Mouse (Mus musculus) lung, postnatal 0 days (tissue): ENCODE data around the gene Kars. TPM values are rescaled to one million over a fixed set of nuclear protein-coding genes. Genes with fewer than 3 reads are reported as not detected.

ENCODE experiments used
- ATAC-seq: fragments of 200-750 bp; cut with Nextera tagmentation; 2 replicates; pipeline ENCODE4 v1.8.0; 2017; ENCODE audit warnings: moderate library complexity
- DNase-seq: peaks from one replicate; pipeline ENCODE4 v3.0.0-alpha.2; 2016; ENCODE audit warnings: low spot score
- H3K27ac ChIP-seq: fragments of 300-500 bp; sonication (generic); 2 replicates; pipeline ENCODE4 v1.5.1; 2014; ENCODE audit warnings: antibody characterized with exemption, mild to moderate bottlenecking, low read length, mixed read lengths
- H3K27me3 ChIP-seq: fragments of 300-500 bp; sonication (generic); replicated peaks from 2 replicates; pipeline ENCODE4 v1.6.1; 2014; ENCODE audit warnings: low read length, mixed read lengths; ENCODE audit not compliant: insufficient read depth
- H3K36me3 ChIP-seq: fragments of 300-500 bp; sonication (generic); 2 replicates; pipeline ENCODE4 v1.6.1; 2014; ENCODE audit warnings: low read length, mixed read lengths; ENCODE audit not compliant: insufficient read depth
- H3K4me1 ChIP-seq: fragments of 300-500 bp; sonication (generic); 2 replicates; pipeline ENCODE4 v1.6.1; 2014; ENCODE audit warnings: antibody characterized with exemption, low read depth, low read length, mixed read lengths; ENCODE audit not compliant: insufficient read depth
- H3K4me2 ChIP-seq: fragments of 300-500 bp; sonication (generic); replicated peaks from 2 replicates; pipeline ENCODE4 v1.6.1; 2014; ENCODE audit warnings: low read depth, mild to moderate bottlenecking, low read length, moderate library complexity, mixed read lengths
- H3K4me3 ChIP-seq: fragments of 300-500 bp; sonication (generic); 2 replicates; pipeline ENCODE4 v1.5.1; 2014; ENCODE audit warnings: low read depth, low read length
- H3K9ac ChIP-seq: fragments of 300-500 bp; sonication (generic); replicated peaks from 2 replicates; pipeline ENCODE4 v1.6.1; 2014; ENCODE audit warnings: low read depth, mild to moderate bottlenecking
- H3K9me3 ChIP-seq: fragments of 300-500 bp; sonication (generic); 2 replicates; pipeline ENCODE4 v1.6.1; 2016; ENCODE audit warnings: low read length, mixed read lengths
- CTCF ChIP-seq: IDR thresholded peaks from 2 replicates; pipeline ENCODE4 v1.5.1; 2016; ENCODE audit warnings: antibody characterized with exemption, mild to moderate bottlenecking
- EP300 ChIP-seq: IDR thresholded peaks from 2 replicates; pipeline ENCODE4 v1.6.1; 2016; ENCODE audit warnings: antibody characterized with exemption, mild to moderate bottlenecking, control low read depth
- WGBS: fragments of 180-500 bp; shearing (Covaris S2); extraction: QIAGEN DNeasy Blood & Tissue Kit; methylation state at CpG from one replicate; pipeline ENCODE4 v1.1.7; 2014; 5-methylcytosine and 5-hydroxymethylcytosine counted together
- polyA plus RNA-seq: library from polyadenylated mRNA; unstranded; fragments of >200 nt; fragmentation: Nextera tagmentation; extraction: Ambion mirVana; gene quantifications from 2 replicates; pipeline ENCODE4 v1.2.1, GENCODE M21; 2015

Gene Kars
- polyA plus RNA-seq, 1 experiment from 2014 or later = 67.8 TPM

- no peak for ATAC-seq
- Histone ChIP-seq H3K4me1 (no peaks in the 10 kb centered on the region), H3K9me3 (no peaks in the 10 kb centered on the region), H3K36me3 (no peaks in the 10 kb centered on the region), H3K27ac (no peak overlapping the region), H3K9ac (no peak overlapping the region), H3K4me2 (no peak overlapping the region), H3K27me3 (no peaks in the 10 kb centered on the region), H3K4me3 (no peak overlapping the region)
- TF ChIP-seq EP300 (no peak), CTCF (no peak)
- no peak for DNase-seq
- 77% methylated on average over 2 of the region's 2 CpGs for WGBS
Observed at GRCm38 (mm10) chr8:111976326-111976725, 34.8 kb downstream of the Kars start.

- no peaks in the 10 kb centered on the region for H3K4me1 ChIP-seq
- no peak overlapping the region for H3K27ac ChIP-seq
- 96% methylated on average over 2 of the region's 2 CpGs for WGBS
- no peaks in the 10 kb centered on the region for H3K27me3 ChIP-seq
- H3K9me3 ChIP-seq = no peaks in the 10 kb centered on the region
- DNase-seq (no peak), ATAC-seq (no peak)
- H3K4me3 ChIP-seq = no peak overlapping the region
- TF ChIP-seq EP300 = no peak
- no peak for TF ChIP-seq CTCF
- no peak overlapping the region for H3K4me2 ChIP-seq
- no peaks in the 10 kb centered on the region for H3K36me3 ChIP-seq
- no peak overlapping the region for H3K9ac ChIP-seq
Observed at GRCm38 (mm10) chr8:111975706-111976105, 35.4 kb downstream of the Kars start.

GRCm38 (mm10) chr8:111974138-111974537 lies 37.0 kb downstream of the Kars start:
- Histone ChIP-seq H3K4me2 (no peak overlapping the region), H3K9ac (no peak overlapping the region), H3K36me3 (no peaks in the 10 kb centered on the region), H3K4me3 (no peak overlapping the region), H3K9me3 (no peaks in the 10 kb centered on the region), H3K27me3 (no peaks in the 10 kb centered on the region), H3K27ac (no peak overlapping the region), H3K4me1 (no peaks in the 10 kb centered on the region)
- 93% methylated on average over 12 of the region's 12 CpGs for WGBS
- TF ChIP-seq EP300 (no peak), CTCF (no peak)
- DNase-seq (no peak), ATAC-seq (no peak)

DNA sequence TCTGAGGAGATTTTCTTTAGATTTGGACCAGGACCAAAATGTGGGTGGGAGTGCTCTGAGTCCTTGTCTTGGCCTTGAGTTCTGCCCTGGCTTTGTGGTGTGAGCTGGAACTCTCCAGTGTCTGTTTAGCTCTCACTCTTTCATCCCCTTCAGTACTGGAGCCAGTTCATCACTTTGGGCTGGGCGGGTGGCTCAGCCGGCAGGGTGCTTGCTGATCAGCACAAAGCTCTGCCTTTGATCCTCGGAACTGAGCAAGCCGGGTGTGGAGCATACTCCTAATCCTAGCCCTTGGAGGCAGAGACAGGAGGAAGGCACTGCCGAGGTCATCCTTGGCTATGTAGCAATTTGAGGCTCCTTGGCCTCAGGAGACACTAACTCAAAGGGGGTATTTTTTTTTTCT lies 42.1 kb downstream of the Kars start:
- no peak overlapping the region for H3K4me3 ChIP-seq
- 49% methylated on average over 5 of the region's 5 CpGs for WGBS
- no peaks in the 10 kb centered on the region for H3K27me3 ChIP-seq
- H3K4me1 ChIP-seq = no peaks in the 10 kb centered on the region
- H3K9me3 ChIP-seq = no peaks in the 10 kb centered on the region
- no peak overlapping the region for H3K4me2 ChIP-seq
- TF ChIP-seq EP300 = no peak
- DNase-seq = no peak
- H3K36me3 ChIP-seq = no peaks in the 10 kb centered on the region
- no peak overlapping the region for H3K9ac ChIP-seq
- no peak overlapping the region for H3K27ac ChIP-seq
- ATAC-seq = no peak

GRCm38 (mm10) chr8:111968541-111968940 lies 42.6 kb downstream of the Kars start:
- no peaks in the 10 kb centered on the region for H3K27me3 ChIP-seq
- H3K36me3 ChIP-seq = no peaks in the 10 kb centered on the region

GRCm38 (mm10) chr8:111967246-111967870 lies 43.8 kb downstream of the Kars start:
- Histone ChIP-seq H3K27ac (no peak overlapping the region), H3K9me3 (no peaks in the 10 kb centered on the region), H3K4me2 (no peak overlapping the region), H3K4me3 (no peak overlapping the region), H3K36me3 (no peaks in the 10 kb centered on the region), H3K9ac (no peak overlapping the region), H3K4me1 (no peaks in the 10 kb centered on the region), H3K27me3 (no peaks in the 10 kb centered on the region)
- no peak for ATAC-seq
- DNase-seq = no peak
- TF ChIP-seq CTCF (no peak), EP300 (no peak)
- 87% methylated on average over 5 of the region's 5 CpGs for WGBS

More at GRCm38 (mm10) chr8:111968541-111968940, 42.6 kb downstream of the Kars start:
- no peak overlapping the region for H3K9ac ChIP-seq
- no peak for DNase-seq
- no peaks in the 10 kb centered on the region for H3K4me1 ChIP-seq
- no peak overlapping the region for H3K4me3 ChIP-seq
- ATAC-seq = no peak
- TF ChIP-seq EP300 (no peak), CTCF (no peak)
- H3K9me3 ChIP-seq = no peaks in the 10 kb centered on the region
- H3K4me2 ChIP-seq = no peak overlapping the region
- WGBS = 86% methylated on average over 10 of the region's 10 CpGs
- no peak overlapping the region for H3K27ac ChIP-seq
